Mouse (Mus musculus): ENCODE data around the gene Gins2. TPM values are rescaled to one million over a fixed set of nuclear protein-coding genes. Genes with fewer than 3 reads are reported as not detected.

Gene Gins2
- total RNA-seq, 1 experiment = 56.2 TPM

GRCm38 (mm10) chr8:120569123-120569522 lies 20.0 kb downstream of the Gins2 start:
- no peak for DNase-seq (ENCODE audit: low read depth, low spot score)
- Histone ChIP-seq H3K9me3 (ENCODE audit: control insufficient read depth, insufficient read depth, low read depth, low read length) (no peaks in the 10 kb centered on the region), H3K36me3 (ENCODE audit: control insufficient read depth, insufficient read depth, low read length, poor library complexity, severe bottlenecking) (peaks cover 94% of the 10 kb centered on the region), H3K4me3 (ENCODE audit: insufficient read depth in 1 of 2, low read depth in 1 of 2, low read length in 2 of 2, poor library complexity in 1 of 2, severe bottlenecking in 1 of 2) (no peak overlapping the region), H3K9ac (ENCODE audit: insufficient read depth, low read depth, low read length, poor library complexity, severe bottlenecking) (no peak overlapping the region), H3K4me1 (ENCODE audit: control insufficient read depth in 2 of 2, insufficient read depth in 2 of 2, low read length in 2 of 2, poor library complexity in 1 of 2) (peaks cover 2 to 32% of the 10 kb centered on the region in 2 experiments; a peak in 3 of 4 replicates), H3K27ac (ENCODE audit: insufficient read depth, low read depth, low read length, poor library complexity, severe bottlenecking) (no peak overlapping the region)
- in situ Hi-C loops (cut with MboI; ENCODE audit: low sequenced_read_pairs in 2 of 2, unreplicated experiment in 2 of 2) = no loop called here
- no peak for TF ChIP-seq ZNF384 (IDR thresholded peaks at IDR 0.05; ENCODE audit: low read depth, low read length)
- no peak for TF ChIP-seq MAFK (IDR thresholded peaks at IDR 0.05; ENCODE audit: insufficient read depth, low read depth, low read length)
- TF ChIP-seq ZC3H11A (IDR thresholded peaks at IDR 0.05; ENCODE audit: borderline replicate concordance, low read depth, low read length) = no peak
- no peak for TF ChIP-seq HCFC1 (IDR thresholded peaks at IDR 0.05; ENCODE audit: borderline replicate concordance, insufficient read depth, low read length)
- TF ChIP-seq CHD2 (IDR thresholded peaks at IDR 0.05; ENCODE audit: low read depth, low read length) = no peak

DNA sequence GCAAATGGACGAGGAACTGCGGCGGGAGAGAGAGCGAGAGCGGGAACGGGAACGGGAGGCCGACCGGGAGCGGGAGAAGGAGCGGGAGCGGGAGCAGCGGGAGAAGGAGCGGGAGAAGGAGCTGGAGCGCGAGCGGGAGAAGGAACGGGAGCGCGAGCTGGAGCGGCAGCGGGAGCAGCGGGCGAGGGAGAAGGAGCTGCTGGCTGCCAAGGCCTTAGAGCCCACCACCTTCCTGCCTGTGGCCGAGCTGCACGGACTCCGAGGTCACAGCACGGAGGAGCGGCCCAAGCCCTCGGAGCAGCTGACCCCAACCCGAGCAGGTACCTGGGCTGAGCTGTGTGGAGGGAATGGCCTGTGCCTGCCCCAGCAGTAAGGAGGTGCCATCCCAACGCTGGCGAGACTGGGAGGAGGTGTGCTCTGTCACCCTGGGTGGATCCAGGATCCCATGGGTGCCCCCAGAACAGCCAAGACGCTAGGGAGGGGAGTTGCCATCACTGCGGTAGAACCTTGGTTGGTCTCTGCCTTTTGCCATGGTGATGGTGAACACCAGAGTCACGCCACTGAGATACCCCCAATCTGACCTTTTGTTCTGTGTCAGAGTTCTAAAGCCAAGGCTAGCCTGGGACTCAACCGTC lies 20.8 kb downstream of the Gins2 start:
- no peak for DNase-seq (ENCODE audit: low read depth, low spot score)
- Histone ChIP-seq H3K36me3 (ENCODE audit: control insufficient read depth, insufficient read depth, low read length, poor library complexity, severe bottlenecking) (peaks cover 94% of the 10 kb centered on the region), H3K4me1 (ENCODE audit: control insufficient read depth in 2 of 2, insufficient read depth in 2 of 2, low read length in 2 of 2, poor library complexity in 1 of 2) (peaks cover 2 to 29% of the 10 kb centered on the region in 2 experiments; a peak in 3 of 4 replicates), H3K4me3 (ENCODE audit: insufficient read depth in 1 of 2, low read depth in 1 of 2, low read length in 2 of 2, poor library complexity in 1 of 2, severe bottlenecking in 1 of 2) (peak overlapping the region; percentile 3 to 4; a peak in 1 of 4 replicates), H3K27ac (ENCODE audit: insufficient read depth, low read depth, low read length, poor library complexity, severe bottlenecking) (no peak overlapping the region), H3K9ac (ENCODE audit: insufficient read depth, low read depth, low read length, poor library complexity, severe bottlenecking) (no peak overlapping the region), H3K9me3 (ENCODE audit: control insufficient read depth, insufficient read depth, low read depth, low read length) (no peaks in the 10 kb centered on the region)
- TF ChIP-seq MAFK (IDR thresholded peaks at IDR 0.05; ENCODE audit: insufficient read depth, low read depth, low read length) (no peak), CHD2 (IDR thresholded peaks at IDR 0.05; ENCODE audit: low read depth, low read length) (no peak)
- in situ Hi-C loops (cut with MboI; ENCODE audit: low sequenced_read_pairs in 2 of 2, unreplicated experiment in 2 of 2) = no loop called here

- H3K4me3 ChIP-seq (ENCODE audit: insufficient read depth in 1 of 2, low read depth in 1 of 2, low read length in 2 of 2, poor library complexity in 1 of 2, severe bottlenecking in 1 of 2) = peak overlapping the region; percentile 3 to 4; a peak in 1 of 4 replicates
- H3K36me3 ChIP-seq (ENCODE audit: control insufficient read depth, insufficient read depth, low read length, poor library complexity, severe bottlenecking) = peaks cover 94% of the 10 kb centered on the region
- no peak for DNase-seq (ENCODE audit: low read depth, low spot score)
- in situ Hi-C loops (cut with MboI; ENCODE audit: low sequenced_read_pairs in 2 of 2, unreplicated experiment in 2 of 2) = no loop called here
- H3K9me3 ChIP-seq (ENCODE audit: control insufficient read depth, insufficient read depth, low read depth, low read length) = no peaks in the 10 kb centered on the region
- H3K27ac ChIP-seq (ENCODE audit: insufficient read depth, low read depth, low read length, poor library complexity, severe bottlenecking) = no peak overlapping the region
- H3K9ac ChIP-seq (ENCODE audit: insufficient read depth, low read depth, low read length, poor library complexity, severe bottlenecking) = no peak overlapping the region
- peaks cover 2 to 32% of the 10 kb centered on the region in 2 experiments; a peak in 3 of 4 replicates for H3K4me1 ChIP-seq (ENCODE audit: control insufficient read depth in 2 of 2, insufficient read depth in 2 of 2, low read length in 2 of 2, poor library complexity in 1 of 2)
- TF ChIP-seq ZC3H11A (IDR thresholded peaks at IDR 0.05; ENCODE audit: borderline replicate concordance, low read depth, low read length) (no peak), CHD2 (IDR thresholded peaks at IDR 0.05; ENCODE audit: low read depth, low read length) (no peak), ZNF384 (IDR thresholded peaks at IDR 0.05; ENCODE audit: low read depth, low read length) (no peak), HCFC1 (IDR thresholded peaks at IDR 0.05; ENCODE audit: borderline replicate concordance, insufficient read depth, low read length) (no peak), MAFK (IDR thresholded peaks at IDR 0.05; ENCODE audit: insufficient read depth, low read depth, low read length) (no peak)
These were observed 21.4 kb downstream of the Gins2 start for GRCm38 (mm10) chr8:120567731-120568130.

DNA sequence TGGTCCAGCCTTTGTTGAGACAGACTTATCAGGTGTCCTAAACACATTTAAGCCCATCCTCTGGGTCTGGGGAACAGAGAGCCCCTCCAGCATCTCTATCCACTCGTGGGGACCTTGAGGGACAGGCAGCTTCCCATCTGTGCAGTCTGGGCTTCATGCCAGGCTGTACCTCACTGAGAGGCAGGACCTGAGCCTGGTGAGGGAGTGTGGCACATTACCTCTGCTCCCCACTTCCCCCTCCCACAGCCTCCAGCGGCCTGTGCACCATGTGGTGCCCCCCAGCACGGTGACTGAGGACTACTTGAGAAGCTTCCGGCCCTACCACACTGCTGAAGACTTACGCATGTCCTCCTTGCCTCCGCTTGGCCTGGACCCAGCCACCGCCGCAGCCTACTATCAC lies 22.4 kb downstream of the Gins2 start:
- H3K36me3 ChIP-seq (ENCODE audit: control insufficient read depth, insufficient read depth, low read length, poor library complexity, severe bottlenecking) = peaks cover 88% of the 10 kb centered on the region

More for the DNA sequence above, 22.4 kb downstream of the Gins2 start:
- Histone ChIP-seq H3K4me1 (ENCODE audit: control insufficient read depth in 2 of 2, insufficient read depth in 2 of 2, low read length in 2 of 2, poor library complexity in 1 of 2) (peaks cover 2 to 35% of the 10 kb centered on the region in 2 experiments; a peak in 3 of 4 replicates), H3K9me3 (ENCODE audit: control insufficient read depth, insufficient read depth, low read depth, low read length) (no peaks in the 10 kb centered on the region), H3K9ac (ENCODE audit: insufficient read depth, low read depth, low read length, poor library complexity, severe bottlenecking) (no peak overlapping the region), H3K27ac (ENCODE audit: insufficient read depth, low read depth, low read length, poor library complexity, severe bottlenecking) (no peak overlapping the region; the same call in 1 of the 2 replicates), H3K4me3 (ENCODE audit: insufficient read depth in 1 of 2, low read depth in 1 of 2, low read length in 2 of 2, poor library complexity in 1 of 2, severe bottlenecking in 1 of 2) (no peak overlapping the region)
- no peak for TF ChIP-seq MAFK (IDR thresholded peaks at IDR 0.05; ENCODE audit: insufficient read depth, low read depth, low read length)
- no peak for TF ChIP-seq ZC3H11A (IDR thresholded peaks at IDR 0.05; ENCODE audit: borderline replicate concordance, low read depth, low read length)
- TF ChIP-seq ZNF384 (IDR thresholded peaks at IDR 0.05; ENCODE audit: low read depth, low read length) = no peak
- TF ChIP-seq CHD2 (IDR thresholded peaks at IDR 0.05; ENCODE audit: low read depth, low read length) = no peak
- no peak for TF ChIP-seq HCFC1 (IDR thresholded peaks at IDR 0.05; ENCODE audit: borderline replicate concordance, insufficient read depth, low read length)
- DNase-seq (ENCODE audit: low read depth, low spot score) = no peak
- in situ Hi-C loops (cut with MboI; ENCODE audit: low sequenced_read_pairs in 2 of 2, unreplicated experiment in 2 of 2) = no loop called here

Measured in ES-E14 (cell line).